Mouse (Mus musculus): ENCODE data around the gene Igf2bp1. TPM values are rescaled to one million over a fixed set of nuclear protein-coding genes. Genes with fewer than 3 reads are reported as not detected.

Gene Igf2bp1
- polyA plus RNA-seq, 1 experiment from 2014 or later: 5.2 TPM

- peak overlapping the region; percentile 80 for H3K4me2 ChIP-seq (replicated peaks; ENCODE audit: low read depth)
- WGBS: under 1% methylated on average over 28 of the region's 28 CpGs
- peak overlapping the region; percentile 53 for H3K4me3 ChIP-seq (ENCODE audit: low read depth, low read length)
- no peak for TF ChIP-seq CTCF (IDR thresholded peaks at IDR 0.05; ENCODE audit: low read depth)
- H3K36me3 ChIP-seq (ENCODE audit: control insufficient read depth, insufficient read depth): no peaks in the 10 kb centered on the region
- H3K27ac ChIP-seq (ENCODE audit: low read depth, low read length): peak overlapping the region; percentile 84
- peak overlapping the region; percentile 51 for H3K9ac ChIP-seq (ENCODE audit: low read depth, low read length)
- H3K9me3 ChIP-seq (ENCODE audit: control insufficient read depth): no peaks in the 10 kb centered on the region
- no peaks in the 10 kb centered on the region for H3K4me1 ChIP-seq (replicated peaks; ENCODE audit: control insufficient read depth, insufficient read depth, low read length)
- ATAC-seq: peak; percentile 44
- no peaks in the 10 kb centered on the region for H3K27me3 ChIP-seq (replicated peaks; ENCODE audit: control insufficient read depth, insufficient read depth, low read length)
Measured at GRCm38 (mm10) chr11:95915006-95915710, 90.6 kb downstream of the Igf2bp1 start.

GRCm38 (mm10) chr11:95914571-95914991 lies 91.2 kb downstream of the Igf2bp1 start, which contains the start of gene B4galnt2:
B4galnt2 (minus strand) TSS chr11:95914891.
- H3K4me1 ChIP-seq (replicated peaks; ENCODE audit: control insufficient read depth, insufficient read depth, low read length): 0 out of 2 replicates have a peak, but pooled peaks cover under 1% of the 10 kb centered on the region
- WGBS: 1% methylated on average over 35 of the region's 35 CpGs
- ATAC-seq: peak; percentile 57
- no peaks in the 10 kb centered on the region for H3K27me3 ChIP-seq (replicated peaks; ENCODE audit: control insufficient read depth, insufficient read depth, low read length)
- H3K4me3 ChIP-seq (ENCODE audit: low read depth, low read length): peak within 1 kb of the TSS; percentile 53
- H3K4me2 ChIP-seq (replicated peaks; ENCODE audit: low read depth): peak within 1 kb of the TSS; percentile 80
- no peaks in the 10 kb centered on the region for H3K9me3 ChIP-seq (ENCODE audit: control insufficient read depth)
- peak within 1 kb of the TSS; percentile 51 for H3K9ac ChIP-seq (ENCODE audit: low read depth, low read length)
- TF ChIP-seq CTCF (IDR thresholded peaks at IDR 0.05; ENCODE audit: low read depth): no peak
- H3K27ac ChIP-seq (ENCODE audit: low read depth, low read length): peak within 1 kb of the TSS; percentile 84
- H3K36me3 ChIP-seq (ENCODE audit: control insufficient read depth, insufficient read depth): no peaks in the 10 kb centered on the region

- H3K4me1 ChIP-seq (replicated peaks; ENCODE audit: control insufficient read depth, insufficient read depth, low read length): 0 out of 2 replicates have a peak, but pooled peaks cover 4% of the 10 kb centered on the region
- H3K36me3 ChIP-seq (ENCODE audit: control insufficient read depth, insufficient read depth): no peaks in the 10 kb centered on the region
- peak; percentile 34 for ATAC-seq
- 1% methylated on average over 14 of the region's 14 CpGs for WGBS
- no peak for TF ChIP-seq CTCF (IDR thresholded peaks at IDR 0.05; ENCODE audit: low read depth)
- no peaks in the 10 kb centered on the region for H3K27me3 ChIP-seq (replicated peaks; ENCODE audit: control insufficient read depth, insufficient read depth, low read length)
- H3K9me3 ChIP-seq (ENCODE audit: control insufficient read depth): no peaks in the 10 kb centered on the region
- peak overlapping the region; percentile 51 for H3K9ac ChIP-seq (ENCODE audit: low read depth, low read length)
- H3K27ac ChIP-seq (ENCODE audit: low read depth, low read length): peak overlapping the region; percentile 84
- H3K4me3 ChIP-seq (ENCODE audit: low read depth, low read length): peak overlapping the region; percentile 53
- peak overlapping the region; percentile 80 for H3K4me2 ChIP-seq (replicated peaks; ENCODE audit: low read depth)
Measured at GRCm38 (mm10) chr11:95913959-95914566, 91.7 kb downstream of the Igf2bp1 start.

DNA sequence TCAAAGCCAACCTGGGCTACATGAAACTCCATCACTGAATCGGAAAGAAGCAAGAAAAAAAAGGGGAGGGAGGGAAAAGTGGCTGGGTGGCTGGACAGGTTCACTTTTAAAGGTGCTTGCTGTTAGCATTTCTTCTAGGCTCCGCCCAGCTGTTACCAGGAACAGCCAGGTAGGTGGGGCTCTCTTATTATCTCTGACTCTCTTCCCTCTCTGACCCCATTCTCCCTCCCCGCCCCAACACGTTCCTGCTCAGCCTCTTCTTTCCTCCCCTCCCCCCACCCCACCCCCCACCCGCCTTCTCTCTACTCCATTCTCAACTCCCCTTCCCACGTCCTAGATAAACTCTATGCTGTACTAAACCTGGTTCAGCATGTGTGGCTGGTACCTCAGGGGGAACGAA lies 94.2 kb downstream of the Igf2bp1 start:
- H3K4me3 ChIP-seq (ENCODE audit: low read depth, low read length): peak overlapping the region; percentile 7; the same call in 1 of the 2 replicates
- H3K9ac ChIP-seq (ENCODE audit: low read depth, low read length): no peak overlapping the region
- ATAC-seq: 0 out of 2 replicates have a peak, but pooled peaks have one; percentile 21
- H3K4me2 ChIP-seq (replicated peaks; ENCODE audit: low read depth): peak overlapping the region; percentile 54
- no peaks in the 10 kb centered on the region for H3K36me3 ChIP-seq (ENCODE audit: control insufficient read depth, insufficient read depth)
- no peaks in the 10 kb centered on the region for H3K27me3 ChIP-seq (replicated peaks; ENCODE audit: control insufficient read depth, insufficient read depth, low read length)
- no peak overlapping the region for H3K27ac ChIP-seq (ENCODE audit: low read depth, low read length)
- 0 out of 2 replicates have a peak, but pooled peaks cover 4% of the 10 kb centered on the region for H3K4me1 ChIP-seq (replicated peaks; ENCODE audit: control insufficient read depth, insufficient read depth, low read length)
- no peaks in the 10 kb centered on the region for H3K9me3 ChIP-seq (ENCODE audit: control insufficient read depth)
- 11% methylated on average over 7 of the region's 7 CpGs for WGBS
- no peak for TF ChIP-seq CTCF (IDR thresholded peaks at IDR 0.05; ENCODE audit: low read depth)

DNA sequence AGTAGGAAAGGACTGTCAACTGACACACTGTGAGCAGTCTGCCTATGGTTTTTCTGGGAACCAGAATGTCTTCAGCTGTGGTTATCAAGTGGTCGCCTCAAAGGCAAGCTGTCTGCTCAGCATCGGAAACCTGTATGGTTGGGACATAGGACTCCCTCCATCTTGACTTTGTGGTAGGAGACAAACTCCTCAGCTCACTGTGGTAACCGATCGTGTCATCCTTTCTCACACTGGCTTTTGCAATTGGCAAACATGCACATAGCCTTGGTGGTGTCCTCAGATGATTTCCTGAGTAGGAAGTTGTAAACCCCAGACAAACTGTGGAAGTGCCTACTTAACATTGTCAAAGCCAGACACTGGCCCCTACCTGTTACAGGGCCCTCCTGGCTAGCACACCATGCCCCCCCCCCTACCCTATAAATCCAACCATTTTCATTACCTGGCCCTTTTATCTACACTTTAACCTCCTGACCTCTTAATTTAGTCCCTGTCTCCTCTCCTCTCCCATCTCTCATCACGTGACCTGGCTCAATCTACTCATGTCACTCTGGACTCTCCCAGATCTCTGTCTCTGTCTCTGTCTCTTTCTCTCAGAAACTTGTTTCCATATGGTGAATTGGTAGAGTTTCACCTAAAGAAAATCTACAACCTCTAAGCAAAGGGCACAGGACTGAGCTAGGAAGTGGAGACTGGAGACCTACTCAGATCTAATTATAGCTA lies 97.8 kb downstream of the Igf2bp1 start:
- 0 out of 2 replicates have a peak, but pooled peaks cover 4% of the 10 kb centered on the region for H3K4me1 ChIP-seq (replicated peaks; ENCODE audit: control insufficient read depth, insufficient read depth, low read length)
- 86% methylated on average over 5 of the region's 5 CpGs for WGBS
- no peak for TF ChIP-seq CTCF (IDR thresholded peaks at IDR 0.05; ENCODE audit: low read depth)
- H3K9me3 ChIP-seq (ENCODE audit: control insufficient read depth): no peaks in the 10 kb centered on the region
- ATAC-seq: no peak
- no peak overlapping the region for H3K4me2 ChIP-seq (replicated peaks; ENCODE audit: low read depth)
- no peak overlapping the region for H3K27ac ChIP-seq (ENCODE audit: low read depth, low read length)
- no peak overlapping the region for H3K4me3 ChIP-seq (ENCODE audit: low read depth, low read length)
- H3K27me3 ChIP-seq (replicated peaks; ENCODE audit: control insufficient read depth, insufficient read depth, low read length): no peaks in the 10 kb centered on the region
- no peak overlapping the region for H3K9ac ChIP-seq (ENCODE audit: low read depth, low read length)
- no peaks in the 10 kb centered on the region for H3K36me3 ChIP-seq (ENCODE audit: control insufficient read depth, insufficient read depth)

Small RNAs within 50 kb of the gene (microRNA-seq; reads per million reads assigned to microRNA genes)
- not detected for gene Mir3063

Other genes with a start within 250 kb of the Igf2bp1 start
- 2.6 and 2.9 TPM in 2 replicates for gene Phospho1, start 181.4 kb downstream of the Igf2bp1 start, polyA plus RNA-seq (2015; fragmentation: Nextera tagmentation; extraction: Ambion mirVana)
- 19.9 and 23.2 TPM in 2 replicates for gene Gngt2, start 168.7 kb downstream of the Igf2bp1 start, polyA plus RNA-seq (2015; fragmentation: Nextera tagmentation; extraction: Ambion mirVana)
- gene Abi3, start 163.5 kb downstream of the Igf2bp1 start, polyA plus RNA-seq (2015; fragmentation: Nextera tagmentation; extraction: Ambion mirVana): 7.5 and 8.1 TPM in 2 replicates
- gene B4galnt2, start 91.0 kb downstream of the Igf2bp1 start, polyA plus RNA-seq (2015; fragmentation: Nextera tagmentation; extraction: Ambion mirVana): 18.2 and 21.1 TPM in 2 replicates
- gene Gip, start 18.6 kb upstream of the Igf2bp1 start, polyA plus RNA-seq (2015; fragmentation: Nextera tagmentation; extraction: Ambion mirVana): 142 and 149 TPM in 2 replicates
- 91.8 and 99.2 TPM in 2 replicates for gene Snf8, start 28.9 kb upstream of the Igf2bp1 start, polyA plus RNA-seq (2015; fragmentation: Nextera tagmentation; extraction: Ambion mirVana)
- 24.8 and 25.0 TPM in 2 replicates for gene Ube2z, start 59.4 kb upstream of the Igf2bp1 start, polyA plus RNA-seq (2015; fragmentation: Nextera tagmentation; extraction: Ambion mirVana)
- 1,112 and 1,236 TPM in 2 replicates for gene Atp5g1, start 69.7 kb upstream of the Igf2bp1 start, polyA plus RNA-seq (2015; fragmentation: Nextera tagmentation; extraction: Ambion mirVana)
- not detected in 2 replicates for gene Calcoco2, start 106.0 kb upstream of the Igf2bp1 start, polyA plus RNA-seq (2015; fragmentation: Nextera tagmentation; extraction: Ambion mirVana)
- 0.10 TPM in 1 of 2 replicates, not detected in the other for gene Ttll6, start 127.8 kb upstream of the Igf2bp1 start, polyA plus RNA-seq (2015; fragmentation: Nextera tagmentation; extraction: Ambion mirVana)
- gene Hoxb13, start 188.4 kb upstream of the Igf2bp1 start, polyA plus RNA-seq (2015; fragmentation: Nextera tagmentation; extraction: Ambion mirVana): not detected in 2 replicates

Data from intestine, postnatal 0 days (tissue).